Mouse (Mus musculus): ENCODE measurements around the gene Sept4. TPM values are rescaled to one million over a fixed set of nuclear protein-coding genes. Genes with fewer than 3 reads are reported as not detected.

The Sept4 gene
- total and polyA plus RNA-seq, 3 experiments, result 1.5 to 2.4 TPM; not detected in 1

GRCm38 (mm10) chr11:87553342-87553741, 15.4 kb upstream of the Sept4 start:
- no peak for TF ChIP-seq MYC (IDR thresholded peaks at IDR 0.05; ENCODE audit: low read depth, low read length)
- no peak for TF ChIP-seq USF1 (IDR thresholded peaks at IDR 0.05; ENCODE audit: low read depth, low read length)
- no peak for TF ChIP-seq ZNF384 (IDR thresholded peaks at IDR 0.05; ENCODE audit: low read depth, low read length)
- no peak for TF ChIP-seq ELF1 (IDR thresholded peaks at IDR 0.05; ENCODE audit: low read depth, low read length)
- no peak for TF ChIP-seq MAZ (IDR thresholded peaks at IDR 0.05; ENCODE audit: low read depth, low read length)
- no peak for TF ChIP-seq NELFE (IDR thresholded peaks at IDR 0.05; ENCODE audit: low read depth, low read length)
- Histone ChIP-seq H3K27ac (ENCODE audit: control insufficient read depth, low read depth, low read length) (no peak overlapping the region), H3K9me3 (replicated peaks; ENCODE audit: insufficient read depth, low read length) (no peaks in the 10 kb centered on the region), H3K27me3 (ENCODE audit: control insufficient read depth in 1 of 2, insufficient read depth in 2 of 2, low read length in 2 of 2) (peaks cover 5 to 22% of the 10 kb centered on the region in 2 experiments; a peak in 3 of 4 replicates), H3K36me3 (ENCODE audit: control insufficient read depth in 1 of 2, insufficient read depth in 2 of 2, low read length in 2 of 2) (peaks cover 0 to 9% of the 10 kb centered on the region in 2 experiments; a peak in 2 of 4 replicates), H3K9ac (ENCODE audit: control insufficient read depth, low read depth, low read length, poor library complexity, severe bottlenecking) (no peak overlapping the region), H3K79me2 (ENCODE audit: control insufficient read depth, insufficient read depth, low read length, poor library complexity) (no peaks in the 10 kb centered on the region), H3K4me3 (ENCODE audit: control insufficient read depth in 1 of 2, insufficient read depth in 1 of 2, low read depth in 2 of 2, low read length in 2 of 2) (no peak overlapping the region), H3K4me1 (ENCODE audit: control insufficient read depth in 1 of 2, insufficient read depth in 2 of 2, low read length in 2 of 2) (peaks cover 6 to 9% of the 10 kb centered on the region in 2 experiments)
- no peak for DNase-seq (ENCODE audit: low read depth, low spot score)

GRCm38 (mm10) chr11:87554386-87554785, 14.3 kb upstream of the Sept4 start:
- no peak overlapping the region for H3K9ac ChIP-seq (ENCODE audit: control insufficient read depth, low read depth, low read length, poor library complexity, severe bottlenecking)
- no peaks in the 10 kb centered on the region for H3K9me3 ChIP-seq (replicated peaks; ENCODE audit: insufficient read depth, low read length)
- peaks cover 6 to 9% of the 10 kb centered on the region in 2 experiments for H3K4me1 ChIP-seq (ENCODE audit: control insufficient read depth in 1 of 2, insufficient read depth in 2 of 2, low read length in 2 of 2)
- peak; percentile 73 for DNase-seq (ENCODE audit: low read depth, low spot score)
- H3K79me2 ChIP-seq (ENCODE audit: control insufficient read depth, insufficient read depth, low read length, poor library complexity), result no peaks in the 10 kb centered on the region
- H3K36me3 ChIP-seq (ENCODE audit: control insufficient read depth in 1 of 2, insufficient read depth in 2 of 2, low read length in 2 of 2), result peaks cover 0 to 9% of the 10 kb centered on the region in 2 experiments; a peak in 2 of 4 replicates
- H3K4me3 ChIP-seq (ENCODE audit: control insufficient read depth in 1 of 2, insufficient read depth in 1 of 2, low read depth in 2 of 2, low read length in 2 of 2), result no peak overlapping the region
- TF ChIP-seq MYB (IDR thresholded peaks at IDR 0.05; ENCODE audit: low read depth, low read length) (no peak), TCF12 (IDR thresholded peaks at IDR 0.05; ENCODE audit: low read depth, low read length) (peak; percentile 60; the same call in 1 of the 2 replicates), EP300 (IDR thresholded peaks at IDR 0.05; ENCODE audit: low read depth in 1 of 2, low read length in 2 of 2) (peak; percentile 67 to 69), ELF1 (IDR thresholded peaks at IDR 0.05; ENCODE audit: low read depth, low read length) (no peak), TBP (IDR thresholded peaks at IDR 0.05; ENCODE audit: low read depth, low read length) (0 out of 2 replicates have a peak, but pooled peaks have one; percentile 41), ETS1 (IDR thresholded peaks at IDR 0.05; ENCODE audit: low read depth, low read length) (peak; percentile 46; the same call in 1 of the 2 replicates), MAZ (IDR thresholded peaks at IDR 0.05; ENCODE audit: low read depth, low read length) (no peak), POLR2AphosphoS2 (IDR thresholded peaks at IDR 0.05; ENCODE audit: low read length) (no peak), ZNF384 (IDR thresholded peaks at IDR 0.05; ENCODE audit: low read depth, low read length) (no peak), MYC (IDR thresholded peaks at IDR 0.05; ENCODE audit: low read depth, low read length) (no peak), BHLHE40 (IDR thresholded peaks at IDR 0.05; ENCODE audit: borderline replicate concordance, low read depth, low read length) (no peak), GATA1 (IDR thresholded peaks at IDR 0.05; ENCODE audit: low read depth, low read length) (peak; percentile 74)
- peaks cover 2 to 15% of the 10 kb centered on the region in 2 experiments; a peak in 3 of 4 replicates for H3K27me3 ChIP-seq (ENCODE audit: control insufficient read depth in 1 of 2, insufficient read depth in 2 of 2, low read length in 2 of 2)
- H3K27ac ChIP-seq (ENCODE audit: control insufficient read depth, low read depth, low read length), result no peak overlapping the region

Measured in MEL (cell line).